Mouse (Mus musculus) lung, embryonic 15.5 days (tissue): ENCODE results near the gene Irf1. TPM values are rescaled to one million over a fixed set of nuclear protein-coding genes. Genes with fewer than 3 reads are reported as not detected.

ENCODE experiments used
- ATAC-seq: fragments of 200-750 bp; cut with Nextera tagmentation; 2 replicates; pipeline ENCODE4 v1.8.0; 2017; ENCODE audit warnings: moderate number of reproducible peaks, borderline replicate concordance; ENCODE audit not compliant: low FRiP score, low TSS enrichment; ENCODE audit errors: extremely low read depth
- H3K27ac ChIP-seq: fragments of 300-500 bp; sonication (generic); 2 replicates; pipeline ENCODE4 v1.5.1; 2015; ENCODE audit warnings: moderate library complexity, mild to moderate bottlenecking, inconsistent platforms
- H3K27me3 ChIP-seq: fragments of 300-500 bp; sonication (generic); 2 replicates; pipeline ENCODE4 v1.6.1; 2015; ENCODE audit warnings: inconsistent platforms
- H3K36me3 ChIP-seq: fragments of 300-500 bp; sonication (generic); 2 replicates; pipeline ENCODE4 v1.6.1; 2015; ENCODE audit warnings: inconsistent platforms
- H3K4me1 ChIP-seq: fragments of 300-500 bp; sonication (generic); 2 replicates; pipeline ENCODE4 v1.6.1; 2015; ENCODE audit warnings: inconsistent platforms
- H3K4me2 ChIP-seq: fragments of 300-500 bp; sonication (generic); 2 replicates; pipeline ENCODE4 v1.6.1; 2015; ENCODE audit warnings: inconsistent platforms, mild to moderate bottlenecking, moderate library complexity
- H3K4me3 ChIP-seq: fragments of 300-500 bp; sonication (generic); 2 replicates; pipeline ENCODE4 v1.5.1; 2015; ENCODE audit warnings: mild to moderate bottlenecking, inconsistent platforms
- H3K9ac ChIP-seq: fragments of 300-500 bp; sonication (generic); 2 replicates; pipeline ENCODE4 v1.6.1; 2015; ENCODE audit warnings: inconsistent platforms
- H3K9me3 ChIP-seq: fragments of 300-500 bp; sonication (generic); 2 replicates; pipeline ENCODE4 v1.6.1; 2016; ENCODE audit warnings: inconsistent platforms
- WGBS: fragments of 180-500 bp; shearing (Covaris S2); methylation state at CpG from one replicate; pipeline ENCODE4 v1.1.7; 2015; 5-methylcytosine and 5-hydroxymethylcytosine counted together
- microRNA-seq: library from miRNA; unstranded; fragments of <30 nt; microRNA quantifications from one replicate; pipeline ENCODE4, GENCODE M21; 2016
- polyA plus RNA-seq: library from polyadenylated mRNA; unstranded; fragments of >200 nt; fragmentation: Nextera tagmentation; extraction: Ambion mirVana; gene quantifications from 2 replicates; pipeline ENCODE4 v1.2.1, GENCODE M21; 2015

The Irf1 gene
- polyA plus RNA-seq, 1 experiment from 2014 or later, result 28.7 TPM

- H3K9ac ChIP-seq, result no peak overlapping the region
- no peaks in the 10 kb centered on the region for H3K9me3 ChIP-seq
- no peak for ATAC-seq
- no peaks in the 10 kb centered on the region for H3K36me3 ChIP-seq
- no peak overlapping the region for H3K27ac ChIP-seq
- no peaks in the 10 kb centered on the region for H3K27me3 ChIP-seq
- H3K4me1 ChIP-seq, result 0 out of 2 replicates have a peak, but pooled peaks cover 5% of the 10 kb centered on the region
- no peak overlapping the region for H3K4me2 ChIP-seq
- H3K4me3 ChIP-seq, result no peak overlapping the region
- 89% methylated on average over 6 of the region's 6 CpGs for WGBS
These were observed 49.7 kb downstream of the Irf1 start for GRCm38 (mm10) chr11:53819511-53819910.

- 79% methylated on average over 13 of the region's 13 CpGs for WGBS
- Histone ChIP-seq H3K4me3 (no peak overlapping the region), H3K9me3 (no peaks in the 10 kb centered on the region), H3K27me3 (no peaks in the 10 kb centered on the region), H3K9ac (no peak overlapping the region), H3K27ac (no peak overlapping the region), H3K4me1 (0 out of 2 replicates have a peak, but pooled peaks cover 5% of the 10 kb centered on the region), H3K36me3 (no peaks in the 10 kb centered on the region), H3K4me2 (no peak overlapping the region)
- ATAC-seq, result no peak
These were observed 50.8 kb downstream of the Irf1 start for GRCm38 (mm10) chr11:53820516-53821170.

GRCm38 (mm10) chr11:53821230-53821944 is 51.6 kb downstream of the Irf1 start:
- Histone ChIP-seq H3K4me3 (no peak overlapping the region), H3K27me3 (no peaks in the 10 kb centered on the region), H3K9ac (no peak overlapping the region), H3K27ac (no peak overlapping the region), H3K36me3 (no peaks in the 10 kb centered on the region), H3K9me3 (no peaks in the 10 kb centered on the region), H3K4me2 (no peak overlapping the region), H3K4me1 (0 out of 2 replicates have a peak, but pooled peaks cover 5% of the 10 kb centered on the region)
- 84% methylated on average over 11 of the region's 11 CpGs for WGBS
- ATAC-seq, result no peak

GRCm38 (mm10) chr11:53821945-53822338 is 52.1 kb downstream of the Irf1 start:
- Histone ChIP-seq H3K4me2 (no peak overlapping the region), H3K27me3 (no peaks in the 10 kb centered on the region), H3K27ac (no peak overlapping the region), H3K9ac (no peak overlapping the region), H3K4me1 (0 out of 2 replicates have a peak, but pooled peaks cover 5% of the 10 kb centered on the region), H3K9me3 (no peaks in the 10 kb centered on the region), H3K4me3 (no peak overlapping the region), H3K36me3 (no peaks in the 10 kb centered on the region)
- 87% methylated on average over 3 of the region's 3 CpGs for WGBS
- ATAC-seq, result no peak

- no peak overlapping the region for H3K4me3 ChIP-seq
- H3K27ac ChIP-seq, result no peak overlapping the region
- no peak overlapping the region for H3K4me2 ChIP-seq
- no peaks in the 10 kb centered on the region for H3K4me1 ChIP-seq
- H3K27me3 ChIP-seq, result no peaks in the 10 kb centered on the region
- ATAC-seq, result no peak
- H3K36me3 ChIP-seq, result no peaks in the 10 kb centered on the region
- no peak overlapping the region for H3K9ac ChIP-seq
- no peaks in the 10 kb centered on the region for H3K9me3 ChIP-seq
- 67% methylated on average over 4 of the region's 4 CpGs for WGBS
These were observed 55.6 kb downstream of the Irf1 start for GRCm38 (mm10) chr11:53825409-53825808.

Small RNA genes lying within 50 kb of the gene (microRNA-seq; reads per million reads assigned to microRNA genes)
- gene Mir7671, result not detected

Other genes starting within 250 kb of the Irf1 start
- gene Kif3a, start 202.6 kb upstream of the Irf1 start, polyA plus RNA-seq, result 61.6 and 65.7 TPM in 2 replicates
- 1.2 TPM in 2 replicates for gene Il4, start 151.3 kb upstream of the Irf1 start, polyA plus RNA-seq
- 0.12 TPM in 1 of 2 replicates, not detected in the other for gene Il13, start 135.3 kb upstream of the Irf1 start, polyA plus RNA-seq
- gene Rad50, start 62.7 kb upstream of the Irf1 start, polyA plus RNA-seq, result 33.4 and 33.5 TPM in 2 replicates
- 0.15 TPM in 1 of 2 replicates, not detected in the other for gene Il5, start 49.2 kb upstream of the Irf1 start, polyA plus RNA-seq
- 0.22 and 0.36 TPM in 2 replicates for gene Gm17334, start 3.2 kb downstream of the Irf1 start, polyA plus RNA-seq
- 1.0 and 2.5 TPM in 2 replicates for gene Gm12216, start 89.2 kb downstream of the Irf1 start, polyA plus RNA-seq
- gene Slc22a5, start 121.6 kb downstream of the Irf1 start, polyA plus RNA-seq, result 8.0 and 8.9 TPM in 2 replicates
- gene Slc22a21, start 210.3 kb downstream of the Irf1 start, polyA plus RNA-seq, result 5.4 and 5.9 TPM in 2 replicates